Mouse (Mus musculus): ENCODE results near the gene Dhrs3. TPM values are rescaled to one million over a fixed set of nuclear protein-coding genes. Genes with fewer than 3 reads are reported as not detected.

Dhrs3 gene
- polyA plus RNA-seq, 1 experiment from 2014 or later, result 93.0 TPM

- no peaks in the 10 kb centered on the region for H3K9me3 ChIP-seq (ENCODE audit: control insufficient read depth)
- no peak overlapping the region for H3K4me3 ChIP-seq (ENCODE audit: low read depth, low read length)
- 0 out of 2 replicates have a peak, but pooled peaks have one; percentile 2 for TF ChIP-seq CTCF (IDR thresholded peaks at IDR 0.05; ENCODE audit: low read depth)
- WGBS, result 91% methylated on average over 3 of the region's 3 CpGs
- H3K27ac ChIP-seq (ENCODE audit: low read depth, low read length), result no peak overlapping the region
- no peak overlapping the region for H3K9ac ChIP-seq (ENCODE audit: low read depth, low read length)
- H3K36me3 ChIP-seq (ENCODE audit: control insufficient read depth, insufficient read depth), result no peaks in the 10 kb centered on the region; the same call in 1 of the 2 replicates
- H3K4me1 ChIP-seq (replicated peaks; ENCODE audit: control insufficient read depth, insufficient read depth, low read length), result peaks cover 17% of the 10 kb centered on the region; the same call in 1 of the 2 replicates
- H3K27me3 ChIP-seq (replicated peaks; ENCODE audit: control insufficient read depth, insufficient read depth, low read length), result no peaks in the 10 kb centered on the region
- no peak overlapping the region for H3K4me2 ChIP-seq (replicated peaks; ENCODE audit: low read depth)
- ATAC-seq, result no peak
Measured at GRCm38 (mm10) chr4:144950883-144951282, 58.3 kb downstream of the Dhrs3 start.

- Histone ChIP-seq H3K9me3 (ENCODE audit: control insufficient read depth) (no peaks in the 10 kb centered on the region), H3K4me3 (ENCODE audit: low read depth, low read length) (no peak overlapping the region), H3K27ac (ENCODE audit: low read depth, low read length) (no peak overlapping the region), H3K36me3 (ENCODE audit: control insufficient read depth, insufficient read depth) (no peaks in the 10 kb centered on the region; the same call in 1 of the 2 replicates), H3K9ac (ENCODE audit: low read depth, low read length) (no peak overlapping the region), H3K27me3 (replicated peaks; ENCODE audit: control insufficient read depth, insufficient read depth, low read length) (no peaks in the 10 kb centered on the region), H3K4me1 (replicated peaks; ENCODE audit: control insufficient read depth, insufficient read depth, low read length) (peaks cover 17% of the 10 kb centered on the region; the same call in 1 of the 2 replicates), H3K4me2 (replicated peaks; ENCODE audit: low read depth) (no peak overlapping the region)
- ATAC-seq, result no peak
- WGBS, result 74% methylated on average over 7 of the region's 7 CpGs
- TF ChIP-seq CTCF (IDR thresholded peaks at IDR 0.05; ENCODE audit: low read depth), result no peak
Measured at GRCm38 (mm10) chr4:144951859-144952258, 59.2 kb downstream of the Dhrs3 start.

GRCm38 (mm10) chr4:144953421-144953820 lies 60.8 kb downstream of the Dhrs3 start:
- H3K36me3 ChIP-seq (ENCODE audit: control insufficient read depth, insufficient read depth), result no peaks in the 10 kb centered on the region; the same call in 1 of the 2 replicates
- peak; percentile 49 for TF ChIP-seq CTCF (IDR thresholded peaks at IDR 0.05; ENCODE audit: low read depth)
- no peaks in the 10 kb centered on the region for H3K27me3 ChIP-seq (replicated peaks; ENCODE audit: control insufficient read depth, insufficient read depth, low read length)
- no peak overlapping the region for H3K9ac ChIP-seq (ENCODE audit: low read depth, low read length)
- 65% methylated on average over 1 of the region's 1 CpGs for WGBS
- H3K9me3 ChIP-seq (ENCODE audit: control insufficient read depth), result no peaks in the 10 kb centered on the region
- ATAC-seq, result no peak
- no peak overlapping the region for H3K4me3 ChIP-seq (ENCODE audit: low read depth, low read length)
- H3K4me2 ChIP-seq (replicated peaks; ENCODE audit: low read depth), result no peak overlapping the region
- H3K4me1 ChIP-seq (replicated peaks; ENCODE audit: control insufficient read depth, insufficient read depth, low read length), result peaks cover 12% of the 10 kb centered on the region; the same call in 1 of the 2 replicates
- no peak overlapping the region for H3K27ac ChIP-seq (ENCODE audit: low read depth, low read length)

- Histone ChIP-seq H3K36me3 (ENCODE audit: control insufficient read depth, insufficient read depth) (no peaks in the 10 kb centered on the region; the same call in 1 of the 2 replicates), H3K9ac (ENCODE audit: low read depth, low read length) (no peak overlapping the region), H3K4me3 (ENCODE audit: low read depth, low read length) (no peak overlapping the region), H3K27me3 (replicated peaks; ENCODE audit: control insufficient read depth, insufficient read depth, low read length) (no peaks in the 10 kb centered on the region), H3K9me3 (ENCODE audit: control insufficient read depth) (no peaks in the 10 kb centered on the region), H3K27ac (ENCODE audit: low read depth, low read length) (no peak overlapping the region), H3K4me2 (replicated peaks; ENCODE audit: low read depth) (no peak overlapping the region), H3K4me1 (replicated peaks; ENCODE audit: control insufficient read depth, insufficient read depth, low read length) (peaks cover 3% of the 10 kb centered on the region; the same call in 1 of the 2 replicates)
- TF ChIP-seq CTCF (IDR thresholded peaks at IDR 0.05; ENCODE audit: low read depth), result no peak
- peak; percentile 63 for ATAC-seq
- 29% methylated on average over 1 of the region's 1 CpGs for WGBS
Measured at GRCm38 (mm10) chr4:144955863-144956262, 63.2 kb downstream of the Dhrs3 start.

- H3K4me3 ChIP-seq (ENCODE audit: low read depth, low read length), result no peak overlapping the region
- ATAC-seq, result no peak
- no peaks in the 10 kb centered on the region for H3K36me3 ChIP-seq (ENCODE audit: control insufficient read depth, insufficient read depth)
- no peak overlapping the region for H3K9ac ChIP-seq (ENCODE audit: low read depth, low read length)
- H3K27me3 ChIP-seq (replicated peaks; ENCODE audit: control insufficient read depth, insufficient read depth, low read length), result no peaks in the 10 kb centered on the region
- no peaks in the 10 kb centered on the region for H3K9me3 ChIP-seq (ENCODE audit: control insufficient read depth)
- 34% methylated on average over 1 of the region's 1 CpGs for WGBS
- H3K4me2 ChIP-seq (replicated peaks; ENCODE audit: low read depth), result no peak overlapping the region
- peaks cover 3% of the 10 kb centered on the region; the same call in 1 of the 2 replicates for H3K4me1 ChIP-seq (replicated peaks; ENCODE audit: control insufficient read depth, insufficient read depth, low read length)
- TF ChIP-seq CTCF (IDR thresholded peaks at IDR 0.05; ENCODE audit: low read depth), result no peak
- no peak overlapping the region for H3K27ac ChIP-seq (ENCODE audit: low read depth, low read length)
Measured at GRCm38 (mm10) chr4:144956293-144956692, 63.7 kb downstream of the Dhrs3 start.

- Histone ChIP-seq H3K9me3 (ENCODE audit: control insufficient read depth) (no peaks in the 10 kb centered on the region), H3K4me3 (ENCODE audit: low read depth, low read length) (no peak overlapping the region), H3K4me2 (replicated peaks; ENCODE audit: low read depth) (no peak overlapping the region), H3K27me3 (replicated peaks; ENCODE audit: control insufficient read depth, insufficient read depth, low read length) (no peaks in the 10 kb centered on the region), H3K27ac (ENCODE audit: low read depth, low read length) (no peak overlapping the region), H3K9ac (ENCODE audit: low read depth, low read length) (no peak overlapping the region), H3K4me1 (replicated peaks; ENCODE audit: control insufficient read depth, insufficient read depth, low read length) (peaks cover 3% of the 10 kb centered on the region; the same call in 1 of the 2 replicates), H3K36me3 (ENCODE audit: control insufficient read depth, insufficient read depth) (no peaks in the 10 kb centered on the region)
- TF ChIP-seq CTCF (IDR thresholded peaks at IDR 0.05; ENCODE audit: low read depth), result no peak
- 47% methylated on average over 4 of the region's 4 CpGs for WGBS
- no peak for ATAC-seq
Measured at GRCm38 (mm10) chr4:144957186-144957585, 64.6 kb downstream of the Dhrs3 start.

All from intestine, postnatal 0 days (tissue).